11 mouse cellular contexts compared by ENCODE assay signal in the genomic region with DNA sequence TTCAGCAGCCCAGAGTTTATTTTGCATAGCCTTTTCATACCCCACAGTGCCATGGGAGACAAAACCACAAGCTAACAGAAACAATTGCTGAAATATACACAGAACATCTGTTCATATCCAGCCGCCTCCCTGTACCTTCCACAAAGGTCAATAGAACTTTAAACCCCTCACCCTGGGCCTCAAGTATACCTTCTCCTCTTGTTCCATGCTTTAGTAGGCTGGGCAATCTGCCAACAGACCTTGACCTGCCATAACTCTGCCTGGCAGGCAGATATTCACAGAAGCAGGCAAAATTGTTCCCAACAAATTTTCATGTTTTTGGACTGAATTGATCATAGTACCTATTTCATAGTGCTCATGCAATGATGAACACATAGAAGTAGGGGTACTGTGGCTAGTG.
A peak's percentile ranks its signal among the peaks of the same experiment; 100 is the strongest.
DNase-seq lines count a peak whose midpoint lies in the region.
"Had no signal": no experiment of that assay in that cellular context is flagged by ENCODE, and none has a peak within 500 bp of the region (broad histone marks: within the 10 kb centered on the region; RNA-seq: fewer than 3 reads in every experiment).

No protein-coding gene starts in this region.

- peak; percentile 12 for DNase-seq in embryo, embryonic 11 days
- no peak for DNase-seq in embryo, embryonic 10.5 days (ENCODE audit: low spot score)
- DNase-seq in testis, postnatal 10 days (ENCODE audit: low spot score): peak; percentile 53
- DNase-seq in testis, postnatal 14 days (ENCODE audit: low spot score): no peak
- DNase-seq in kidney, postnatal 10 days: peak; percentile 61
- DNase-seq in frontal cortex, postnatal 25 days (ENCODE audit: low spot score in 2 of 2): no peak
- no peak for DNase-seq in thymus, postnatal 10 days (ENCODE audit: low spot score in 2 of 2)
- no peak for DNase-seq in gastrocnemius, postnatal 4 days (ENCODE audit: low spot score in 2 of 2)
- DNase-seq: B cell, adult 2 months; forebrain, postnatal 0 days; thymus, postnatal 36 days had no signal

Comparison
In these comparisons a context has a peak if more than half of its experiments do, and no peak if none do; other contexts are left out.
1. DNase-seq: peak in embryo, embryonic 11 days (single experiment), testis, postnatal 10 days (single experiment) and kidney, postnatal 10 days (single experiment); none in embryo, embryonic 10.5 days (single experiment), testis, postnatal 14 days (single experiment), frontal cortex, postnatal 25 days (0 of 2), thymus, postnatal 10 days (0 of 2) and gastrocnemius, postnatal 4 days (0 of 2).